Mouse (Mus musculus) CH12.LX (cell line): ENCODE results near the gene Arih2. TPM values are rescaled to one million over a fixed set of nuclear protein-coding genes. Genes with fewer than 3 reads are reported as not detected.
A peak's percentile ranks its signal among the peaks of the same experiment; 100 is the strongest.

Experiments used
- DNase-seq: peaks from one replicate; pipeline ENCODE4 v3.0.0-alpha.2; 2013; ENCODE audit errors: extremely low read depth
- H3K27ac ChIP-seq: 2 replicates; pipeline ENCODE4 v1.5.1; 2012; ENCODE audit warnings: low read depth, mild to moderate bottlenecking, control low read depth, moderate library complexity; ENCODE audit not compliant: insufficient read depth
- H3K27me3 ChIP-seq: replicated peaks from 2 replicates; pipeline ENCODE3; 2012; ENCODE audit warnings: inconsistent platforms
- H3K36me3 ChIP-seq, 2 experiments: replicated peaks in 1 of 2; 2 replicates each; pipeline versions ENCODE3 to v1.6.1; 2012; ENCODE audit warnings: inconsistent platforms in 1 of 2, low read length in 1 of 2, mild to moderate bottlenecking in 1 of 2, mixed read lengths in 1 of 2, moderate library complexity in 1 of 2; ENCODE audit not compliant: control insufficient read depth in 1 of 2, insufficient read depth in 1 of 2
- H3K4me1 ChIP-seq, 2 experiments: 2 replicates each; pipeline ENCODE4 v1.6.1; 2012; ENCODE audit warnings: inconsistent platforms in 1 of 2, moderate library complexity in 1 of 2; ENCODE audit not compliant: insufficient read depth in 2 of 2, control insufficient read depth in 1 of 2
- H3K4me2 ChIP-seq: 2 replicates; pipeline ENCODE4 v1.6.1; 2012; ENCODE audit warnings: low read depth, mild to moderate bottlenecking, control low read depth; ENCODE audit not compliant: poor library complexity, insufficient read depth, severe bottlenecking
- H3K4me3 ChIP-seq, 3 experiments: fragments of 150-350 bp in 1 of 3; sonication (generic) in 1 of 3; replicated peaks in 1 of 3; 2 replicates each; pipeline versions ENCODE3 to v1.5.1; 2011 to 2012; ENCODE audit warnings: low read depth in 2 of 3, low read length in 2 of 3, mild to moderate bottlenecking in 2 of 3, moderate library complexity in 2 of 3, control low read depth in 1 of 3, improper control_type of control experiment in 1 of 3, inconsistent platforms in 1 of 3, mixed read lengths in 1 of 3; ENCODE audit not compliant: poor library complexity in 1 of 3
- H3K79me2 ChIP-seq: replicated peaks from 2 replicates; pipeline ENCODE4 v1.6.1; 2012; ENCODE audit warnings: mild to moderate bottlenecking, moderate library complexity; ENCODE audit not compliant: control insufficient read depth, poor library complexity, insufficient read depth, severe bottlenecking; ENCODE audit errors: extremely low read depth
- H3K9ac ChIP-seq: 2 replicates; pipeline ENCODE4 v1.6.1; 2012; ENCODE audit warnings: low read depth, mild to moderate bottlenecking, control low read depth, moderate library complexity; ENCODE audit not compliant: insufficient read depth
- H3K9me3 ChIP-seq: replicated peaks from 2 replicates; pipeline ENCODE3; 2012; ENCODE audit warnings: low read length, inconsistent platforms, mixed read lengths
- CTCF ChIP-seq, 2 experiments: IDR thresholded peaks in 1 of 2; conservative IDR thresholded peaks in 1 of 2; 2 replicates each; pipeline ENCODE4 v1.5.1; 2011 to 2012; ENCODE audit warnings: low read depth in 2 of 2, low read length in 2 of 2, improper control_type of control experiment in 1 of 2, inconsistent platforms in 1 of 2, mild to moderate bottlenecking in 1 of 2, moderate library complexity in 1 of 2
- ELF1 ChIP-seq: IDR thresholded peaks from 2 replicates; pipeline ENCODE4 v1.6.1; 2014; ENCODE audit warnings: low read depth, mild to moderate bottlenecking, inconsistent platforms, low read length, improper control_type of control experiment
- EP300 ChIP-seq: IDR thresholded peaks from 2 replicates; pipeline ENCODE4 v1.6.1; 2011; ENCODE audit warnings: low read length, improper control_type of control experiment
- GABPA ChIP-seq: IDR thresholded peaks from 2 replicates; pipeline ENCODE4 v1.6.1; 2012; ENCODE audit warnings: low read depth, low read length, improper control_type of control experiment, inconsistent platforms; ENCODE audit not compliant: insufficient replicate concordance
- HCFC1 ChIP-seq: IDR thresholded peaks from 2 replicates; pipeline ENCODE4 v1.6.1; 2012; ENCODE audit warnings: low read depth, mild to moderate bottlenecking, inconsistent platforms, low read length, improper control_type of control experiment
- IRF4 ChIP-seq: IDR thresholded peaks from 2 replicates; pipeline ENCODE4 v1.6.1; 2014; ENCODE audit warnings: low read depth, mild to moderate bottlenecking, inconsistent platforms, low read length, improper control_type of control experiment
- JUN ChIP-seq: IDR thresholded peaks from 2 replicates; pipeline ENCODE4 v1.6.1; 2011; ENCODE audit warnings: low read depth, mild to moderate bottlenecking, low read length, improper control_type of control experiment, moderate library complexity; ENCODE audit not compliant: insufficient read depth
- MAX ChIP-seq: IDR thresholded peaks from 2 replicates; pipeline ENCODE4 v1.6.1; 2011; ENCODE audit warnings: low read length, improper control_type of control experiment
- NELFE ChIP-seq: IDR thresholded peaks from 2 replicates; pipeline ENCODE4 v1.6.1; 2011; ENCODE audit warnings: low read depth, low read length, improper control_type of control experiment
- POLR2AphosphoS2 ChIP-seq: IDR thresholded peaks from 2 replicates; pipeline ENCODE4 v1.6.1; 2011; ENCODE audit warnings: low read depth, low read length, improper control_type of control experiment
- RAD21 ChIP-seq: IDR thresholded peaks from 2 replicates; pipeline ENCODE4 v1.6.1; 2011; ENCODE audit warnings: low read depth, mild to moderate bottlenecking, low read length, improper control_type of control experiment, moderate library complexity
- RCOR1 ChIP-seq: conservative IDR thresholded peaks from 2 replicates; pipeline ENCODE4 v1.6.1; 2012; ENCODE audit warnings: low read depth, mild to moderate bottlenecking, inconsistent platforms, low read length, improper control_type of control experiment
- TCF12 ChIP-seq: IDR thresholded peaks from 2 replicates; pipeline ENCODE4 v1.6.1; 2014; ENCODE audit warnings: low read depth, mild to moderate bottlenecking, inconsistent platforms, low read length, improper control_type of control experiment
- USF1 ChIP-seq: IDR thresholded peaks from 2 replicates; pipeline ENCODE4 v1.6.1; 2014; ENCODE audit warnings: low read depth, mild to moderate bottlenecking, inconsistent platforms, low read length, improper control_type of control experiment
- ZMIZ1 ChIP-seq: IDR thresholded peaks from 2 replicates; pipeline ENCODE4 v1.6.1; 2012; ENCODE audit warnings: low read depth, mild to moderate bottlenecking, inconsistent platforms, low read length, improper control_type of control experiment
- dilution Hi-C: fragments of 300-500 bp; cut with MboI; formaldehyde crosslinking; loops from 2 replicates; pipeline ENCODE4 v1.14.3; 2020; ENCODE audit warnings: low sequenced_read_pairs; ENCODE audit not compliant: extremely low pct_unique_long_range_greater_than_20kb, extremely low pct_ligation_motif_present
- in situ Hi-C: fragments of 300-500 bp; cut with MboI; formaldehyde crosslinking; loops from 3 replicates; pipeline ENCODE4 v1.14.3; 2019; ENCODE audit warnings: low sequenced_read_pairs, low pct_ligation_motif_present, low pct_unique_long_range_greater_than_20kb, mixed read lengths
- polyA plus RNA-seq: library from polyadenylated mRNA; unstranded; fragments of >175 nt; gene quantifications from 2 replicates; pipeline ENCODE4 v1.2.1, GENCODE M21; 2012; ENCODE audit warnings: low read depth; ENCODE audit not compliant: insufficient read length
- total RNA-seq, 2 experiments: library from RNA; depleted of rRNA; stranded (reverse); fragments of 300-350 nt in 1 of 2; fragments of >200 nt in 1 of 2; gene quantifications; 2 replicates each; pipeline ENCODE4 v1.2.3; 2012 to 2014

Gene Arih2
- total and polyA plus RNA-seq, 3 experiments: 29.0 to 35.3 (median 33.5) TPM

DNA sequence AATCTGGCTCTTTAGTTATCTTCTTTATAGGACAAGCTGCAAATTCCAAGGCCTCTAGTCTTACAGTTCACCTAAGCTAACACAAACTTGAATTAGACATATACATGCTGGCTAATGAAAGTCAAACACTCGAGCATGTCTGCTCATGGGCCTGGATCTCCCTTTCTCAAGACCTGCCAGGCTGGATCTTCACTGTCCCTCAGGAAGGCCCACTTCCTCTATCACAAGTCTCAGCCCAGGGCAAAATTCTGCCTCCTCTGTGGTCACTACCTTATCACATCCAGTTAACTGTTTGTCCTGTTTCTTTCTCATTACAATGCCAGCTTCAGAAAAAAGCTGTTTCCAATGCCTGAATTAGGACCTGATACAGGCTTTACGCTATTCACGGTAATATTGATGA is 54.8 kb downstream of the Arih2 start:
- H3K4me3 ChIP-seq: no peak overlapping the region
- no peaks in the 10 kb centered on the region for H3K79me2 ChIP-seq
- H3K9ac ChIP-seq: no peak overlapping the region
- TF ChIP-seq JUN: no peak
- no peak for TF ChIP-seq MAX
- TF ChIP-seq EP300: no peak
- no peak for TF ChIP-seq IRF4
- H3K27ac ChIP-seq: no peak overlapping the region
- dilution Hi-C loops: no loop called here
- peaks cover 0 to 25% of the 10 kb centered on the region in 2 experiments; a peak in 2 of 4 replicates for H3K4me1 ChIP-seq
- H3K4me2 ChIP-seq: no peak overlapping the region
- peaks cover 4 to 45% of the 10 kb centered on the region in 2 experiments for H3K36me3 ChIP-seq
- H3K9me3 ChIP-seq: no peaks in the 10 kb centered on the region
- in situ Hi-C loops: no loop called here
- no peaks in the 10 kb centered on the region for H3K27me3 ChIP-seq
- no peak for DNase-seq

DNA sequence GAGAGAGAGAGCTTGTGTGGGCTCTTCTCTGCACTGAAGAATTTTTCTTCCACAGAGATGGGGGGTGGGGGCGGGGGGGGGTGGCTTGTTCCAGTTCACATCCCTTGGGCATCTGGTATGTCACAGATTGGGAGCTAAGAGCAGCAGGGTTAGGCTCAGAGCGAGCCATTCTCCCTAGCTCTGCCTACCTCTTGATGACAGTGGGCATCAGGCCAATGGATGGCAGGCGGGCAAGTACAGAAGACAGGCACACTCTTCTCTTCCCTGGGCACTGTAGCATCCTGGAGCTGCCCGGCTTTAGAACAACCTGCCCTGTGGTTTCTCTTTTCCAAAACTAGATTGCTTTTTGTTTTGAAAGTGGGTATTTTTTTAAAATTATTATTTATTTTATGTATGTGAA is 57.7 kb downstream of the Arih2 start:
- in situ Hi-C loops: no loop called here
- dilution Hi-C loops: no loop called here
- peaks cover 9 to 73% of the 10 kb centered on the region in 2 experiments for H3K36me3 ChIP-seq

DNA sequence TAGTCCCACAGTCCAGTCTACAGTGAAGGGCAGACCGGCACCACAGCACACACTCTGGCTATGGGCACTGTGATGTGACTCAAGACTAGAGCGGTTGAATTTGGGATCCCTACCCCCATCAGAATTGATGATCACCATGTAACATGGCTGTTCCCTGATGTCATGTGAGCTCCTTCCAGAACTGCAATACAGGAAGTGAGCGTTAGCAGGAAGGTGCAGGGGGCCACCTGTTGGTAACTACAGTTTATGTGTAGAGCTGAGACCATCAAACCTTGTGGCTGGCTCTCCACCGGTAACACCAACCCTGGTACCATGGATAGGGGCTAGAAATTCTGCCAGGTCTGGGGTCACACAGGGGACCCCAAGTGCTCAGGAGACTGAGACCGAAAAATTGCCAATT is 60.0 kb downstream of the Arih2 start:
- H3K4me1 ChIP-seq: peaks cover 4 to 18% of the 10 kb centered on the region in 2 experiments
- dilution Hi-C loops (no loop called here), in situ Hi-C loops (no loop called here)
- H3K27me3 ChIP-seq: no peaks in the 10 kb centered on the region
- no peak overlapping the region for H3K4me3 ChIP-seq
- no peak overlapping the region for H3K4me2 ChIP-seq
- peaks cover 9 to 70% of the 10 kb centered on the region in 2 experiments for H3K36me3 ChIP-seq
- no peaks in the 10 kb centered on the region; the same call in 1 of the 2 replicates for H3K79me2 ChIP-seq
- no peaks in the 10 kb centered on the region for H3K9me3 ChIP-seq
- peak; percentile 28 for TF ChIP-seq RAD21
- no peak for TF ChIP-seq GABPA
- TF ChIP-seq USF1: no peak
- peak in 1 of 2 experiments; percentile 36; a peak in 2 of 4 replicates for TF ChIP-seq CTCF (conservative IDR thresholded peaks at IDR 0.05 in 1 of 2, IDR thresholded peaks at IDR 0.05 in 1 of 2; ENCODE audit: low read depth in 2 of 2, low read length in 2 of 2)
- TF ChIP-seq ELF1: peak; percentile 79
- H3K9ac ChIP-seq: no peak overlapping the region
- peak; percentile 45 for DNase-seq
- H3K27ac ChIP-seq: no peak overlapping the region

More for the DNA sequence above, 57.7 kb downstream of the Arih2 start:
- no peak for DNase-seq
- Histone ChIP-seq H3K9ac (no peak overlapping the region), H3K27ac (no peak overlapping the region), H3K4me1 (peaks cover 4 to 28% of the 10 kb centered on the region in 2 experiments), H3K4me2 (no peak overlapping the region)
- TF ChIP-seq GABPA: no peak
- no peak for TF ChIP-seq POLR2AphosphoS2
- TF ChIP-seq HCFC1: no peak
- no peak for TF ChIP-seq RCOR1
- no peak for TF ChIP-seq TCF12
- TF ChIP-seq ZMIZ1: no peak
- no peak for TF ChIP-seq EP300
- TF ChIP-seq NELFE: no peak
- TF ChIP-seq, all 38 proteins: peak for 0
- H3K9me3 ChIP-seq: no peaks in the 10 kb centered on the region
- H3K27me3 ChIP-seq: no peaks in the 10 kb centered on the region
- no peaks in the 10 kb centered on the region; the same call in 1 of the 2 replicates for H3K79me2 ChIP-seq
- no peak overlapping the region for H3K4me3 ChIP-seq
